Comparison of ENCODE assay signal across 17 mouse cellular contexts in genomic region chr10:107223821-107224220, GRCm38 (mm10). TPM values are rescaled to one million over a fixed set of nuclear protein-coding genes. Genes with fewer than 3 reads are reported as not detected.
"Had no signal": no experiment of that assay in that cellular context is flagged by ENCODE, and none has a peak within 500 bp of the region (broad histone marks: within the 10 kb centered on the region; RNA-seq: fewer than 3 reads in every experiment).

No protein-coding gene starts in this region.

- DNase-seq: heart, postnatal 10 days; heart, postnatal 14 days; heart, postnatal 36 days; heart, postnatal 4 days; kidney, adult 11 months; kidney, adult 18-20 months; kidney, adult 2 months; kidney, adult 8-10 months; kidney, adult 9 months; kidney, postnatal 10 days; kidney, postnatal 14 days; kidney, postnatal 25 days; kidney, postnatal 36 days; kidney, postnatal 4 days; layer of hippocampus, adult 9-11 months; layer of hippocampus, postnatal 36 days had no signal

RNA-seq across cellular contexts. Expression of gene Lin7a, which starts 47.7 kb away (rescaled TPM):
- total RNA-seq: hematopoietic stem cell, adult 5-6 weeks had no signal
